Mouse (Mus musculus): ENCODE results near the gene Disp1. TPM values are rescaled to one million over a fixed set of nuclear protein-coding genes. Genes with fewer than 3 reads are reported as not detected.

Gene Disp1
- polyA plus RNA-seq, 1 experiment from 2014 or later = 9.7 TPM

- ATAC-seq (ENCODE audit: low FRiP score) = no peak
- 87% methylated on average over 2 of the region's 2 CpGs for WGBS
- H3K4me3 ChIP-seq = no peak overlapping the region
- H3K9ac ChIP-seq = no peak overlapping the region
- H3K27ac ChIP-seq = no peak overlapping the region
- peaks cover 8% of the 10 kb centered on the region; the same call in 1 of the 2 replicates for H3K27me3 ChIP-seq
- H3K4me2 ChIP-seq = no peak overlapping the region
- peaks cover 1% of the 10 kb centered on the region for H3K4me1 ChIP-seq (replicated peaks)
- H3K9me3 ChIP-seq = no peaks in the 10 kb centered on the region
- no peaks in the 10 kb centered on the region for H3K36me3 ChIP-seq
Measured at GRCm38 (mm10) chr1:183060611-183061010, 160.7 kb downstream of the Disp1 start.

DNA sequence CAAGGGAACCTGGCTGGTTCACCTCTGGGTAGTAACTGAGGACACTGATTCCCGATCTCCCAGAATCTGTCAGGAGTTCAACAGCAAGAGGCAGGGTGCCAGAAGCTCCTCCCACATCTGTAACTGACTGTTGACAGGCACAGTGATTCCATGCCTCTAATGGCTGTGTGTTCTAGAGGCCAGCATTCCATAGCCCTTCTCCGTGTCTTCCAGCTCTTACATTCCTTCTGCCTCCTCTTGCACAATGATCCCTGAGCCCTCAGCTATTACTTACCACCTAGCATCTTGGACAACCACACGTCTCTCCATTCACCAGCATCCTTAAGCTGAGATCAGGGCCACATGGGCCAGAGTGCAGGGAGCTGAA, 165.1 kb downstream of the Disp1 start:
- WGBS = 40% methylated on average over 3 of the region's 3 CpGs
- no peak overlapping the region for H3K9ac ChIP-seq
- H3K27ac ChIP-seq = no peak overlapping the region
- ATAC-seq (ENCODE audit: low FRiP score) = no peak
- H3K4me1 ChIP-seq (replicated peaks) = peaks cover 8% of the 10 kb centered on the region
- H3K36me3 ChIP-seq = no peaks in the 10 kb centered on the region
- no peak overlapping the region for H3K4me3 ChIP-seq
- peaks cover 3% of the 10 kb centered on the region; the same call in 1 of the 2 replicates for H3K27me3 ChIP-seq
- no peaks in the 10 kb centered on the region for H3K9me3 ChIP-seq
- H3K4me2 ChIP-seq = no peak overlapping the region

DNA sequence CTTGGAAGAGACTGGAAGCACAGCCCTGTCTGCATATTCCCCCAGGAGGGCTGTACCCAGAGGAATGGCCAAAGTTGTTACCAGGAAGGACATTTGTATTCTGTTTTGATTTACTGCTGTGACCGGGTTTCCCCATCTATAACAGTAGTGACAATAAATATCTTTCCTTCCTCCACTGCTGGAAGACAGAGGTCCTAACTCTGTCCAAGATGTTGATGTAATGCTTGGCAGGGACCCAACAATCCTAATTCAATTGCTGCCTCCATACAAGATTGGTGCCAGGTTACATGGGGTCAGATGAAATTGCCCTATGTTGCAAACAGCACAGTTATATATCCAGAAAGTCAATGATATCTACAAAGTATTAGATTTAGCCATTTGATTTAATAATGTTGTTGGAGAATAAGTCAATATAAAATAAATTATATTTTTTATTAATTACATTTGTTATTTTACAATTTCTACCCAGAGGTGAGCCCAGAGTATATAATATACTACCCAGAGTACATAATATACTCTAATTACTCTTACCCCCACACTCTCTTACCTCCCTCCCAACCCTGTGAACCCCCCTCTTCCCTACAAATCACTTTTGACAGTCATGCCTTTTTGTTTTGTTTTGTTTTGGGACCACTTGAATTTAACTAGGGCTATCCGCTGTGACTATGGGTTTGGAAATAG, 165.6 kb downstream of the Disp1 start:
- WGBS = 62% methylated on average over 2 of the region's 2 CpGs
- Histone ChIP-seq H3K9ac (no peak overlapping the region), H3K9me3 (no peaks in the 10 kb centered on the region), H3K27ac (no peak overlapping the region), H3K4me3 (no peak overlapping the region), H3K36me3 (no peaks in the 10 kb centered on the region), H3K4me1 (replicated peaks) (peaks cover 8% of the 10 kb centered on the region), H3K27me3 (peaks cover 3% of the 10 kb centered on the region; the same call in 1 of the 2 replicates), H3K4me2 (no peak overlapping the region)
- no peak for ATAC-seq (ENCODE audit: low FRiP score)

DNA sequence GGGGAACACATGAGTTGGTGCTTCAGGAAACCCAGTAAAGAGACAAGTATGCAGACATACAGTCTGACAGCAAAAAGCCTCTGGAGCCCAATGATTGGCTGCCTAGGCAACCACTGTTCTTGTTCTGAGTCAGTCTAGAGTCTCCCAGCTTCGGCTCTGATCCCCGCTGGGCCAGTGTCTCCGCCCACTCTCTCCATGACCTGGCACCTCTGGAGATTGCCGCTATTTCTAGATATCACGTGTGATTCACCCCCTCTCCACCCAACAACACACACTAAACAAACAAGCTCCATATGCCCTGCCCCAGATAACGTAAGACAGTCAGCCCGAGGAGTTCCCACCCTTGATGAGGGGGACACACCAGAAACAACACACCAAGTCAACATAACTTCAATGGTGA, 168.7 kb downstream of the Disp1 start:
- 79% methylated on average over 7 of the region's 7 CpGs for WGBS
- ATAC-seq (ENCODE audit: low FRiP score) = no peak
- no peaks in the 10 kb centered on the region for H3K9me3 ChIP-seq

GRCm38 (mm10) chr1:183049295-183049694, 172.0 kb downstream of the Disp1 start:
- ATAC-seq (ENCODE audit: low FRiP score) = no peak

More for the DNA sequence above, 168.7 kb downstream of the Disp1 start:
- Histone ChIP-seq H3K9ac (no peak overlapping the region), H3K4me2 (no peak overlapping the region), H3K27ac (no peak overlapping the region), H3K4me1 (replicated peaks) (peaks cover 20% of the 10 kb centered on the region), H3K27me3 (peaks cover 5% of the 10 kb centered on the region), H3K36me3 (no peaks in the 10 kb centered on the region), H3K4me3 (no peak overlapping the region)

GRCm38 (mm10) chr1:183047913-183048523, 173.3 kb downstream of the Disp1 start:
- WGBS = 47% methylated on average over 5 of the region's 5 CpGs
- Histone ChIP-seq H3K9ac (no peak overlapping the region), H3K4me1 (replicated peaks) (peaks cover 30% of the 10 kb centered on the region), H3K27me3 (peaks cover 34% of the 10 kb centered on the region), H3K4me3 (no peak overlapping the region), H3K27ac (peak overlapping the region; percentile 25), H3K9me3 (no peaks in the 10 kb centered on the region), H3K36me3 (no peaks in the 10 kb centered on the region), H3K4me2 (no peak overlapping the region)
- ATAC-seq (ENCODE audit: low FRiP score) = no peak

More at GRCm38 (mm10) chr1:183049295-183049694, 172.0 kb downstream of the Disp1 start:
- H3K9me3 ChIP-seq = no peaks in the 10 kb centered on the region
- no peak overlapping the region for H3K27ac ChIP-seq
- H3K9ac ChIP-seq = no peak overlapping the region
- H3K4me3 ChIP-seq = no peak overlapping the region
- no peak overlapping the region for H3K4me2 ChIP-seq
- H3K36me3 ChIP-seq = no peaks in the 10 kb centered on the region
- peaks cover 30% of the 10 kb centered on the region for H3K4me1 ChIP-seq (replicated peaks)
- 73% methylated on average over 6 of the region's 6 CpGs for WGBS
- peaks cover 24% of the 10 kb centered on the region for H3K27me3 ChIP-seq

DNA sequence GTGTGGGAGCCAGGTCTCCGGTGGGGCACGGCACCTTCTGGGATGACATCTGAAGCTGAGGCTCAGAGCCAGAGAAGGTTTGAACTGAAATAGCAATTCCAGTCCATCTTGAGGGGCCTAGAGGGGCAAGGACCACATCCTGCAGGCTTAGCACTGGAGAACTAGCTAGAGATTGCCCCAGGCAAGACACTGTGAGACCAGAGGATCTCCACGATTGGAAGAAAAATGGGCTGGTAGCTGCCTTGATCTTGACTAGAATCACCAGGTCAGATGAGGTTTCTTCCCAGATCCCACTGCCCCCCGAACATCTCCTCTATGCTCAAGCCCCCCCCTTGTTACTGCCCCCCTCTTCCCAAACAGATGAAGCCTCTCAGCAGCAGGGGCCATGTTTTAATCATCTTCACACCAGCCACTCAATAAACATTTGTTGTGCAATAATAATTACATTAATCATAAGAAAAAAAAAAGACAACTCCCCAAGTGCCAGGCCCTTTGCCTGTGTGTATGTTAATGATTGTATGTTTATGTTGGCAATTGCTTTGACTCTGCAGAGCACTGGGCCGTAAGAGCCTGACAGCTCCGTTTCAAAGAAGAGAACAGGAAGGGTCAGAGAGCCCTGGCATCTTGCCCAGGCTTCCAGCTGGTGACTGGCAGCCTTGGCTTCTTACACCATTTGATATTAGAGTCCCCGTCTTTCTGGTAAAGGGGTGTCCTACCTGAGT, 174.0 kb downstream of the Disp1 start:
- ATAC-seq (ENCODE audit: low FRiP score) = peak; percentile 67
- no peak overlapping the region for H3K4me2 ChIP-seq
- H3K9me3 ChIP-seq = no peaks in the 10 kb centered on the region
- no peaks in the 10 kb centered on the region for H3K36me3 ChIP-seq
- H3K4me3 ChIP-seq = no peak overlapping the region
- H3K27ac ChIP-seq = peak overlapping the region; percentile 25; the same call in 1 of the 2 replicates
- no peak overlapping the region for H3K9ac ChIP-seq
- peaks cover 34% of the 10 kb centered on the region for H3K27me3 ChIP-seq
- 40% methylated on average over 7 of the region's 7 CpGs for WGBS
- H3K4me1 ChIP-seq (replicated peaks) = peaks cover 30% of the 10 kb centered on the region

GRCm38 (mm10) chr1:183046081-183046480, 175.2 kb downstream of the Disp1 start:
- H3K4me3 ChIP-seq = no peak overlapping the region
- no peak overlapping the region for H3K27ac ChIP-seq
- H3K9me3 ChIP-seq = no peaks in the 10 kb centered on the region
- no peaks in the 10 kb centered on the region for H3K36me3 ChIP-seq
- peaks cover 30% of the 10 kb centered on the region for H3K4me1 ChIP-seq (replicated peaks)
- no peak overlapping the region for H3K4me2 ChIP-seq
- peaks cover 34% of the 10 kb centered on the region for H3K27me3 ChIP-seq
- ATAC-seq (ENCODE audit: low FRiP score) = no peak
- 37% methylated on average over 12 of the region's 12 CpGs for WGBS
- no peak overlapping the region for H3K9ac ChIP-seq

GRCm38 (mm10) chr1:183043161-183043812, 178.0 kb downstream of the Disp1 start:
- H3K27ac ChIP-seq = no peak overlapping the region
- no peaks in the 10 kb centered on the region for H3K9me3 ChIP-seq
- no peak overlapping the region for H3K9ac ChIP-seq
- peaks cover 48% of the 10 kb centered on the region for H3K27me3 ChIP-seq
- no peak overlapping the region for H3K4me3 ChIP-seq
- H3K4me2 ChIP-seq = no peak overlapping the region
- ATAC-seq (ENCODE audit: low FRiP score) = no peak
- 76% methylated on average over 13 of the region's 13 CpGs for WGBS
- H3K36me3 ChIP-seq = no peaks in the 10 kb centered on the region
- peaks cover 27% of the 10 kb centered on the region for H3K4me1 ChIP-seq (replicated peaks)

- H3K36me3 ChIP-seq = no peaks in the 10 kb centered on the region
- ATAC-seq (ENCODE audit: low FRiP score) = no peak
Measured at GRCm38 (mm10) chr1:183041703-183042102, 179.6 kb downstream of the Disp1 start.

DNA sequence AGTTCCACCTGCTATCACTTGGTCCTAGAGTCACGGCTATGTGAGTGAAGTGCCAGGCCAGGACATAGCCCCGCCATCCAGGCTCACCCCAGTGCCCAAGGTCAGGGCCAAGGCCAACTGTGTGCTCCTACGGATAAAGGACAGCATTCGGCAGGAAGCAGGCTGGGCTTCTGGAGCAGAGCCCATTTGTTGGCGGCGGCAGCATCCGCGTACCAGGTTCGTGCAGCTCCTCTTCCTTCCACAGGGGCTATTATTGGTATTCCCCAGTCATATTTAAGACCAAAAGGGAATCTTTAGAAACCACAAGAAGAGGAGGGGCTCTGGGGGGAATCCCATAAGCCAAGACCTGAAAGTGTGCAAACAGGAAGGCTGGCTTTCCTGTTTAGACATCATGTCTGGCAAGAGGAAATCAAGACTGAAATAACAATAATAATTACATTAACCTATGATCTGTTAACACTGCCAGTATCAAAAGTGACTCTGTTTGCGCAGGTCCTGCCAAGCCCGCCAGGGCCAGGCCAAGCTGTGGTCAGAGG, 180.4 kb downstream of the Disp1 start:
- Histone ChIP-seq H3K4me1 (replicated peaks) (peaks cover 4% of the 10 kb centered on the region), H3K9ac (no peak overlapping the region), H3K4me3 (no peak overlapping the region), H3K4me2 (no peak overlapping the region), H3K27ac (no peak overlapping the region), H3K36me3 (no peaks in the 10 kb centered on the region), H3K27me3 (peaks cover 46% of the 10 kb centered on the region), H3K9me3 (no peaks in the 10 kb centered on the region)
- WGBS = 83% methylated on average over 11 of the region's 11 CpGs
- no peak for ATAC-seq (ENCODE audit: low FRiP score)

More at GRCm38 (mm10) chr1:183041703-183042102, 179.6 kb downstream of the Disp1 start:
- Histone ChIP-seq H3K4me1 (replicated peaks) (peaks cover 11% of the 10 kb centered on the region), H3K4me3 (no peak overlapping the region), H3K9ac (no peak overlapping the region), H3K4me2 (no peak overlapping the region), H3K9me3 (no peaks in the 10 kb centered on the region), H3K27ac (no peak overlapping the region), H3K27me3 (peaks cover 48% of the 10 kb centered on the region)
- 79% methylated on average over 6 of the region's 7 CpGs for WGBS

Data from hindbrain, embryonic 13.5 days (tissue).